Mouse (Mus musculus): ENCODE measurements around the gene Podn.

Podn gene

GRCm38 (mm10) chr4:108007532-108008103 lies 88.6 kb downstream of the Podn start:
- no peak for DNase-seq (ENCODE audit: low spot score in 2 of 2)

- no peak for DNase-seq (ENCODE audit: low spot score in 2 of 2)
Measured at GRCm38 (mm10) chr4:108005328-108005727, 90.9 kb downstream of the Podn start.

- DNase-seq (ENCODE audit: low spot score in 2 of 2), result no peak
Measured at GRCm38 (mm10) chr4:107999380-107999779, 96.9 kb downstream of the Podn start.

GRCm38 (mm10) chr4:107998641-107999332 lies 97.5 kb downstream of the Podn start:
- DNase-seq (ENCODE audit: low spot score in 2 of 2), result no peak

GRCm38 (mm10) chr4:107996418-107996986 lies 99.7 kb downstream of the Podn start:
- no peak for DNase-seq (ENCODE audit: low spot score in 2 of 2)

- DNase-seq (ENCODE audit: low spot score in 2 of 2), result no peak
Measured at GRCm38 (mm10) chr4:107995727-107996126, 100.5 kb downstream of the Podn start.

- DNase-seq (ENCODE audit: low spot score in 2 of 2), result no peak
Measured at GRCm38 (mm10) chr4:107995011-107995410, 101.2 kb downstream of the Podn start.

GRCm38 (mm10) chr4:107991879-107992278 lies 104.4 kb downstream of the Podn start:
- no peak for DNase-seq (ENCODE audit: low spot score in 2 of 2)

- DNase-seq (ENCODE audit: low spot score in 2 of 2), result no peak
Measured at GRCm38 (mm10) chr4:107990818-107991217, 105.4 kb downstream of the Podn start.

GRCm38 (mm10) chr4:107988931-107989330 lies 107.3 kb downstream of the Podn start:
- peak in 1 of 2 experiments; percentile 23 for DNase-seq (ENCODE audit: low spot score in 2 of 2)

- no peak for DNase-seq (ENCODE audit: low spot score in 2 of 2)
Measured at GRCm38 (mm10) chr4:107986386-107987168, 109.7 kb downstream of the Podn start.

- no peak for DNase-seq (ENCODE audit: low spot score in 2 of 2)
Measured at GRCm38 (mm10) chr4:107985812-107986211, 110.4 kb downstream of the Podn start.

GRCm38 (mm10) chr4:107984282-107984981 lies 111.8 kb downstream of the Podn start:
- DNase-seq (ENCODE audit: low spot score in 2 of 2), result no peak

GRCm38 (mm10) chr4:107983717-107984116 lies 112.5 kb downstream of the Podn start:
- no peak for DNase-seq (ENCODE audit: low spot score in 2 of 2)

GRCm38 (mm10) chr4:107980002-107980600 lies 116.1 kb downstream of the Podn start:
- no peak for DNase-seq (ENCODE audit: low spot score in 2 of 2)

GRCm38 (mm10) chr4:107979530-107979929 lies 116.7 kb downstream of the Podn start:
- no peak for DNase-seq (ENCODE audit: low spot score in 2 of 2)

GRCm38 (mm10) chr4:107977593-107977992 lies 118.7 kb downstream of the Podn start:
- DNase-seq (ENCODE audit: low spot score in 2 of 2), result no peak

GRCm38 (mm10) chr4:107975004-107975403 lies 121.2 kb downstream of the Podn start:
- no peak for DNase-seq (ENCODE audit: low spot score in 2 of 2)

GRCm38 (mm10) chr4:107974527-107974926 lies 121.7 kb downstream of the Podn start:
- no peak for DNase-seq (ENCODE audit: low spot score in 2 of 2)

GRCm38 (mm10) chr4:107971162-107971561 lies 125.1 kb downstream of the Podn start:
- DNase-seq (ENCODE audit: low spot score in 2 of 2), result no peak

- DNase-seq (ENCODE audit: low spot score in 2 of 2), result no peak
Measured at GRCm38 (mm10) chr4:107969781-107970180, 126.5 kb downstream of the Podn start.

Data from spleen, postnatal 14 days (tissue).